Mouse (Mus musculus): ENCODE measurements around the gene Oit1.
A peak's percentile ranks its signal among the peaks of the same experiment; 100 is the strongest.

The Oit1 gene

GRCm38 (mm10) chr14:8300281-8300680 is 78.3 kb downstream of the Oit1 start:
- DNase-seq (ENCODE audit: low spot score in 2 of 2): peak in 1 of 2 experiments; percentile 41
